Mouse (Mus musculus): ENCODE data around the gene Pid1. TPM values are rescaled to one million over a fixed set of nuclear protein-coding genes. Genes with fewer than 3 reads are reported as not detected.

Gene Pid1
- polyA plus RNA-seq, 2 experiments = 21.1 to 42.9 TPM

- Histone ChIP-seq H3K27me3 (ENCODE audit: control insufficient read depth, insufficient read depth, low read length) (no peaks in the 10 kb centered on the region), H3K27ac (replicated peaks; ENCODE audit: low read depth, low read length) (no peak overlapping the region), H3K9ac (ENCODE audit: low read depth, low read length, severe bottlenecking) (no peak overlapping the region), H3K4me3 (replicated peaks; ENCODE audit: low read length) (no peak overlapping the region), H3K4me1 (ENCODE audit: control insufficient read depth, insufficient read depth, low read length) (peaks cover 16% of the 10 kb centered on the region; the same call in 1 of the 2 replicates), H3K9me3 (ENCODE audit: control insufficient read depth, low read length) (no peaks in the 10 kb centered on the region), H3K36me3 (ENCODE audit: control insufficient read depth, insufficient read depth, low read length) (no peaks in the 10 kb centered on the region), H3K4me2 (replicated peaks; ENCODE audit: low read depth, low read length, severe bottlenecking) (no peak overlapping the region)
- ATAC-seq (ENCODE audit: low FRiP score, low read depth) (no peak), DNase-seq (ENCODE audit: low spot score) (peak; percentile 67)
- no peak for TF ChIP-seq POLR2A (IDR thresholded peaks at IDR 0.05; ENCODE audit: borderline replicate concordance, extremely low read depth, insufficient read depth, insufficient read length)
- 14% methylated on average over 3 of the region's 3 CpGs for WGBS
These were observed 38.7 kb downstream of the Pid1 start for GRCm38 (mm10) chr1:84325309-84325708.

- no peaks in the 10 kb centered on the region for H3K27me3 ChIP-seq (ENCODE audit: control insufficient read depth, insufficient read depth, low read length)
- H3K9ac ChIP-seq (ENCODE audit: low read depth, low read length, severe bottlenecking) = no peak overlapping the region
- DNase-seq (ENCODE audit: low spot score) (no peak), ATAC-seq (ENCODE audit: low FRiP score, low read depth) (no peak)
- no peak overlapping the region for H3K4me3 ChIP-seq (replicated peaks; ENCODE audit: low read length)
- H3K27ac ChIP-seq (replicated peaks; ENCODE audit: low read depth, low read length) = no peak overlapping the region
- WGBS = 61% methylated on average over 4 of the region's 4 CpGs
- no peak for TF ChIP-seq POLR2A (IDR thresholded peaks at IDR 0.05; ENCODE audit: borderline replicate concordance, extremely low read depth, insufficient read depth, insufficient read length)
- H3K4me1 ChIP-seq (ENCODE audit: control insufficient read depth, insufficient read depth, low read length) = peaks cover 16% of the 10 kb centered on the region; the same call in 1 of the 2 replicates
- no peaks in the 10 kb centered on the region for H3K36me3 ChIP-seq (ENCODE audit: control insufficient read depth, insufficient read depth, low read length)
- H3K9me3 ChIP-seq (ENCODE audit: control insufficient read depth, low read length) = no peaks in the 10 kb centered on the region
- no peak overlapping the region for H3K4me2 ChIP-seq (replicated peaks; ENCODE audit: low read depth, low read length, severe bottlenecking)
These were observed 42.7 kb downstream of the Pid1 start for GRCm38 (mm10) chr1:84321327-84321726.

- no peak overlapping the region for H3K4me3 ChIP-seq (replicated peaks; ENCODE audit: low read length)
- 84% methylated on average over 1 of the region's 1 CpGs for WGBS
- DNase-seq (ENCODE audit: low spot score) (no peak), ATAC-seq (ENCODE audit: low FRiP score, low read depth) (no peak)
- H3K27me3 ChIP-seq (ENCODE audit: control insufficient read depth, insufficient read depth, low read length) = no peaks in the 10 kb centered on the region
- H3K36me3 ChIP-seq (ENCODE audit: control insufficient read depth, insufficient read depth, low read length) = no peaks in the 10 kb centered on the region
- no peak overlapping the region for H3K9ac ChIP-seq (ENCODE audit: low read depth, low read length, severe bottlenecking)
- H3K4me1 ChIP-seq (ENCODE audit: control insufficient read depth, insufficient read depth, low read length) = peaks cover 4% of the 10 kb centered on the region; the same call in 1 of the 2 replicates
- no peak for TF ChIP-seq POLR2A (IDR thresholded peaks at IDR 0.05; ENCODE audit: borderline replicate concordance, extremely low read depth, insufficient read depth, insufficient read length)
- H3K27ac ChIP-seq (replicated peaks; ENCODE audit: low read depth, low read length) = no peak overlapping the region
- no peaks in the 10 kb centered on the region for H3K9me3 ChIP-seq (ENCODE audit: control insufficient read depth, low read length)
- no peak overlapping the region for H3K4me2 ChIP-seq (replicated peaks; ENCODE audit: low read depth, low read length, severe bottlenecking)
These were observed 45.4 kb downstream of the Pid1 start for GRCm38 (mm10) chr1:84318569-84318968.

- Histone ChIP-seq H3K36me3 (ENCODE audit: control insufficient read depth, insufficient read depth, low read length) (no peaks in the 10 kb centered on the region), H3K9ac (ENCODE audit: low read depth, low read length, severe bottlenecking) (no peak overlapping the region), H3K4me3 (replicated peaks; ENCODE audit: low read length) (no peak overlapping the region), H3K9me3 (ENCODE audit: control insufficient read depth, low read length) (no peaks in the 10 kb centered on the region), H3K27ac (replicated peaks; ENCODE audit: low read depth, low read length) (no peak overlapping the region), H3K4me2 (replicated peaks; ENCODE audit: low read depth, low read length, severe bottlenecking) (no peak overlapping the region), H3K4me1 (ENCODE audit: control insufficient read depth, insufficient read depth, low read length) (peaks cover 4% of the 10 kb centered on the region; the same call in 1 of the 2 replicates), H3K27me3 (ENCODE audit: control insufficient read depth, insufficient read depth, low read length) (no peaks in the 10 kb centered on the region)
- DNase-seq (ENCODE audit: low spot score) = no peak
- WGBS = 98% methylated on average over 1 of the region's 1 CpGs
- ATAC-seq (ENCODE audit: low FRiP score, low read depth) = no peak
- TF ChIP-seq POLR2A (IDR thresholded peaks at IDR 0.05; ENCODE audit: borderline replicate concordance, extremely low read depth, insufficient read depth, insufficient read length) = no peak
These were observed 46.2 kb downstream of the Pid1 start for GRCm38 (mm10) chr1:84317827-84318226.

- no peak overlapping the region for H3K4me2 ChIP-seq (replicated peaks; ENCODE audit: low read depth, low read length, severe bottlenecking)
- H3K27ac ChIP-seq (replicated peaks; ENCODE audit: low read depth, low read length) = no peak overlapping the region
- DNase-seq (ENCODE audit: low spot score) = no peak
- ATAC-seq (ENCODE audit: low FRiP score, low read depth) = no peak
- no peak for TF ChIP-seq POLR2A (IDR thresholded peaks at IDR 0.05; ENCODE audit: borderline replicate concordance, extremely low read depth, insufficient read depth, insufficient read length)
- H3K4me1 ChIP-seq (ENCODE audit: control insufficient read depth, insufficient read depth, low read length) = no peaks in the 10 kb centered on the region
- no peaks in the 10 kb centered on the region for H3K36me3 ChIP-seq (ENCODE audit: control insufficient read depth, insufficient read depth, low read length)
- no peak overlapping the region for H3K4me3 ChIP-seq (replicated peaks; ENCODE audit: low read length)
- H3K27me3 ChIP-seq (ENCODE audit: control insufficient read depth, insufficient read depth, low read length) = no peaks in the 10 kb centered on the region
- no peak overlapping the region for H3K9ac ChIP-seq (ENCODE audit: low read depth, low read length, severe bottlenecking)
- 62% methylated on average over 2 of the region's 2 CpGs for WGBS
- no peaks in the 10 kb centered on the region for H3K9me3 ChIP-seq (ENCODE audit: control insufficient read depth, low read length)
These were observed 54.0 kb downstream of the Pid1 start for GRCm38 (mm10) chr1:84309966-84310460.

All from limb, embryonic 14.5 days (tissue).